Mouse (Mus musculus) testis, postnatal 14 days (tissue): ENCODE data around the gene Olfr1284.
"Not testable (repeated sequence)": the region's sequence is repeated elsewhere in the genome, so short reads cannot be mapped to it uniquely, and the experiment has no call there.

ENCODE experiments used
- DNase-seq: peaks from one replicate; pipeline ENCODE4 v3.0.0; 2021; ENCODE audit warnings: low spot score

The Olfr1284 gene

DNA sequence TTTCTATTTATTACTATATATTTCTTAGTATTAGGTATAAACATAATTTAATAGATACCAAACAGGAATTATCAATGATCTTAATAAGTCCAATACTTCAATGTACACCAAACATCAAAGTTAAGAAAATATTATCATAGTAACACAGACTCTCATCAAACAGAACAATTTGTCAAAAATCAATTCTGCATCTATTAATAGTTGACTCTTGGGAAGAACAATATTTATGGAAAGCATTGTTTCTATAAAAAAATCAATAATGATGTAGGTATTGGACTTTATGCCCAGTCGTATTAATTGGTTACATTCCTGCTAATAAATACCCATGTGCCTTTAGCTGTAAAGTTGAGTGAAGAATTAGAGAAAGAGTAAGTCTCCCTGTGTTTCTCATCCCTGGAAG is at the start of gene Olfr1284:
TSS of gene Olfr1284 (plus strand) at position 301 of the 400 bp plus-strand sequence.
- no peak for DNase-seq

DNA sequence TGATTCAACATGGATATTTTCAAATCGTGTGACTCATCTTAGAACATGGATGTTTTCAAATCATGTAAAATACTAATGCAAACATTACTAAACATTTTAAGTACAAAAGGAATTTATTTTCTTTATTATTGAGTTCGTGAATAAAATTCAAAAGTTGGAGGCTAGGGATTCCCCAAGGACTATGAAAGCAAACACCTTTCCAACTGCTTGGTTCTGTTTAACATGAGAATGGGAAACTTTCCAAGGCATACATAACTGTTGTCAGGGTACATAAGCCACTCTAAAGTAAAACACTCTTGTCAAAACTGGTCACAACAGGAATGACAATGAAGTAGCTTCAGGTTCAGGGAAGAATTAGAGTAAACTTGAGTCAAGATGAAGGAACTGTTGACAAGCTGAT is 49.1 kb upstream of the Olfr1284 start, which contains the start of gene Olfr1281:
TSS of gene Olfr1281 (plus strand) at position 301 of the 400 bp plus-strand sequence.
- DNase-seq = no peak

DNA sequence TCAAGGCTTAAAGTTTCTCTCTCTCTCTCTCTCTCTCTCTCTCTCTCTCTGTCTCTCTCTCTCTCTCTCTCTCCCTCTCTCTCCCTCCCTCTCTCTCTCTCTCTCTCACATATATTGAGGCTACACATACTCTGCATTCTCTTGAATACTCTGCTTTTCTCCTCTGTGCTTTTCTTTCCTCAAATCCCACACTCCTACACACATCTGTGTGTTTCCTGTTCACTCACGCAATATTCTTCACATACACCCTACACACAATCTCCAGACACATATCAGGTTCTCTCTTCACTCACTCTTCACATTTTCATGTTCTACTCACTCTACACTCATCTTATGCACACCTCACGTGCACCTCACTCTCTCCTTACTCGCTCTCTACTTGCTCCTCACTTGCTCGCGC is 41.6 kb upstream of the Olfr1284 start:
- not testable (repeated sequence) for DNase-seq

DNA sequence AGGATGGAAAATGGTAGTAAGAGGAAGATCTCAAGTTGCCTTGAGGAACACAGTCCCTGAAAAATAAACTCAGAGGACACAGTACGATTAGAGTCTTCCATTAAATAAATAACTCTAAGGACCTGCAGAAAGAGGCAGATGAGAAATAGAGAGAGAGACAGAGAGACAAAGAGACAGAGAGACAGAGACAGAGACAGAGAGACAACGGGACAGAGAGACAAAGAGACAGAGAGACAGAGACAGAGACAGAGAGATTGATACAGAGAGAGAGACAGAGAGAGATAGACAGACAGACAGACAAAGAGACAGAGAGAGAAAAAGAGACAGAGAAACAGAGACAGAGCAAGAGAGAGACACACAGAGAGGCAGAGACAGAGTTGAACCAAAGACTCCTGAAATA is 39.3 kb upstream of the Olfr1284 start, which contains the start of gene Olfr1282:
TSS of gene Olfr1282 (minus strand) at position 101 of the 400 bp plus-strand sequence.
- DNase-seq = no peak

- no peak for DNase-seq
These were observed 8.8 kb upstream of the Olfr1284 start, which contains the start of gene Olfr1283 for GRCm38 (mm10) chr2:111366490-111366889. Gene Olfr1283, plus strand, starts transcription at chr2:111366790.

DNA sequence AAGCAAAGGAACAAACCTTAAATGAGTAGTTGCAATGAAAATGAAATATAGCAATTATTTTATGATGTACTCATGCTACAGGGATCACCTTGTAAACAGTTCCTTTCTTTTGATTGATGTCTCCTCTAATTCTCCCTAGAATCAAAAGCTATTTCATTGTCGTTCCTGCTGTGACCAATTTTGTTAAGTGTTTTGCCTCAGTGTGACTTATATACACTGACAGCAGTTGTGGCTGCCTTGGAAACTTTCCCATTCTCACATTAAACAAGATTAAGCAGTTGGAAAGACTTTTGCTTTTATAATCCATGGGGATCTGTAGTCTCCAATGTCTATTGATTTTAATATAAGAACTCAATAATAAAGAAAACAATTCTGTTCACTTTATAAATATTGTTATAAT is 47.6 kb downstream of the Olfr1284 start, which contains the start of gene Olfr1286:
TSS of gene Olfr1286 (minus strand) at position 185 of the 400 bp plus-strand sequence.
- DNase-seq = no peak
